Mouse (Mus musculus): ENCODE measurements around the gene Ddah1.

GRCm38 (mm10) chr3:145913263-145913662 is 154.8 kb downstream of the Ddah1 start:
- no peak for TF ChIP-seq CTCF (IDR thresholded peaks at IDR 0.05; ENCODE audit: low read depth)
- no peak for TF ChIP-seq EP300 (IDR thresholded peaks at IDR 0.05; ENCODE audit: low read depth)
